7 mouse cellular contexts compared by ENCODE assay signal in genomic region chr15:3232168-3232835, GRCm38 (mm10). TPM values are rescaled to one million over a fixed set of nuclear protein-coding genes. Genes with fewer than 3 reads are reported as not detected.
DNase-seq lines count a peak whose midpoint lies in the region; ATAC-seq and TF ChIP-seq lines count a peak whose summit lies in the region.

No protein-coding gene starts in this region.

- no peak overlapping the region for H3K4me2 ChIP-seq in limb, embryonic 11.5 days (ENCODE audit: low read depth, severe bottlenecking)
- no peak overlapping the region for H3K4me2 ChIP-seq in heart, embryonic 16.5 days (ENCODE audit: low read depth, low read length)
- no peak overlapping the region for H3K4me2 ChIP-seq in kidney, postnatal 0 days (ENCODE audit: low read length)
- no peak overlapping the region for H3K4me2 ChIP-seq in midbrain, embryonic 14.5 days (ENCODE audit: low read length)

- TF ChIP-seq CTCF in kidney, postnatal 0 days (IDR thresholded peaks at IDR 0.05; ENCODE audit: low read depth) = no peak

- H3K27ac ChIP-seq in limb, embryonic 11.5 days (replicated peaks; ENCODE audit: low read depth, low read length) = no peak overlapping the region
- H3K27ac ChIP-seq in limb, embryonic 10.5 days = no peak overlapping the region
- H3K27ac ChIP-seq in heart, embryonic 16.5 days (ENCODE audit: low read length) = no peak overlapping the region
- peak overlapping the region; percentile 40; the same call in 1 of the 2 replicates for H3K27ac ChIP-seq in kidney, postnatal 0 days
- H3K27ac ChIP-seq in midbrain, embryonic 14.5 days (replicated peaks; ENCODE audit: low read depth, low read length) = no peak overlapping the region

- no peak overlapping the region for H3K9ac ChIP-seq in limb, embryonic 11.5 days (ENCODE audit: low read length)
- H3K9ac ChIP-seq in heart, embryonic 16.5 days (ENCODE audit: low read length) = no peak overlapping the region
- no peak overlapping the region for H3K9ac ChIP-seq in kidney, postnatal 0 days (ENCODE audit: low read depth, low read length)
- H3K9ac ChIP-seq in midbrain, embryonic 14.5 days (replicated peaks; ENCODE audit: low read length) = no peak overlapping the region

- no peaks in the 10 kb centered on the region for H3K27me3 ChIP-seq in limb, embryonic 11.5 days (ENCODE audit: control insufficient read depth, insufficient read depth, low read length)
- H3K27me3 ChIP-seq in limb, embryonic 10.5 days (ENCODE audit: low read depth, poor library complexity, severe bottlenecking) = no peaks in the 10 kb centered on the region
- no peaks in the 10 kb centered on the region for H3K27me3 ChIP-seq in heart, embryonic 16.5 days (ENCODE audit: control insufficient read depth, insufficient read depth, low read length)
- H3K27me3 ChIP-seq in kidney, postnatal 0 days (ENCODE audit: insufficient read depth, low read length) = no peaks in the 10 kb centered on the region
- H3K27me3 ChIP-seq in midbrain, embryonic 14.5 days (ENCODE audit: control insufficient read depth, insufficient read depth, low read length) = no peaks in the 10 kb centered on the region

- H3K4me3 ChIP-seq in limb, embryonic 11.5 days (ENCODE audit: low read depth, low read length) = no peak overlapping the region
- H3K4me3 ChIP-seq in limb, embryonic 10.5 days = no peak overlapping the region
- H3K4me3 ChIP-seq in heart, embryonic 16.5 days (ENCODE audit: low read length) = no peak overlapping the region
- H3K4me3 ChIP-seq in kidney, postnatal 0 days (replicated peaks; ENCODE audit: low read depth, low read length) = no peak overlapping the region
- H3K4me3 ChIP-seq in midbrain, embryonic 14.5 days (replicated peaks; ENCODE audit: low read depth, low read length) = no peak overlapping the region

- no peaks in the 10 kb centered on the region for H3K4me1 ChIP-seq in limb, embryonic 11.5 days (ENCODE audit: control insufficient read depth, insufficient read depth, low read length)
- H3K4me1 ChIP-seq in limb, embryonic 10.5 days = peaks cover 12% of the 10 kb centered on the region; the same call in 1 of the 2 replicates
- H3K4me1 ChIP-seq in heart, embryonic 16.5 days (ENCODE audit: control insufficient read depth, insufficient read depth, low read length) = peaks cover 10% of the 10 kb centered on the region; the same call in 1 of the 2 replicates
- no peaks in the 10 kb centered on the region for H3K4me1 ChIP-seq in kidney, postnatal 0 days (replicated peaks; ENCODE audit: insufficient read depth, low read length)
- no peaks in the 10 kb centered on the region for H3K4me1 ChIP-seq in midbrain, embryonic 14.5 days (ENCODE audit: control insufficient read depth, insufficient read depth, low read length)

- WGBS in limb, embryonic 11.5 days = 33% methylated on average over 9 of the region's 9 CpGs
- WGBS in limb, embryonic 10.5 days = 37% methylated on average over 9 of the region's 9 CpGs
- 61% methylated on average over 9 of the region's 9 CpGs for WGBS in heart, embryonic 16.5 days
- WGBS in kidney, postnatal 0 days = 20% methylated on average over 9 of the region's 9 CpGs
- WGBS in midbrain, embryonic 14.5 days = 37% methylated on average over 9 of the region's 9 CpGs

- ATAC-seq in limb, embryonic 11.5 days (ENCODE audit: insufficient number of reproducible peaks, low FRiP score, low TSS enrichment, low read depth) = no peak
- 0 out of 2 replicates have a peak, but pooled peaks have one; percentile 52 for ATAC-seq in heart, embryonic 16.5 days (replicated peaks; ENCODE audit: extremely low read depth, insufficient read depth, low FRiP score)
- no peak for ATAC-seq in kidney, postnatal 0 days (replicated peaks; ENCODE audit: low FRiP score, low read depth)
- ATAC-seq in midbrain, embryonic 14.5 days (ENCODE audit: low FRiP score, low TSS enrichment) = no peak
- no peak for ATAC-seq in megakaryocyte, adult 5-6 weeks (ENCODE audit: poor library complexity, severe bottlenecking)

- H3K9me3 ChIP-seq in limb, embryonic 11.5 days (ENCODE audit: control insufficient read depth, low read length) = no peaks in the 10 kb centered on the region
- H3K9me3 ChIP-seq in limb, embryonic 10.5 days (replicated peaks) = no peaks in the 10 kb centered on the region
- H3K9me3 ChIP-seq in heart, embryonic 16.5 days (replicated peaks; ENCODE audit: control insufficient read depth, low read length) = no peaks in the 10 kb centered on the region
- no peaks in the 10 kb centered on the region for H3K9me3 ChIP-seq in kidney, postnatal 0 days (replicated peaks; ENCODE audit: low read length)
- H3K9me3 ChIP-seq in midbrain, embryonic 14.5 days (ENCODE audit: control insufficient read depth, low read length) = no peaks in the 10 kb centered on the region

- DNase-seq in limb, embryonic 11.5 days (ENCODE audit: low spot score) = peak; percentile 24
- no peak for DNase-seq in limb, embryonic 10.5 days (ENCODE audit: low spot score)
- DNase-seq in kidney, postnatal 0 days (ENCODE audit: low spot score) = peak; percentile 66
- peak; percentile 31 for DNase-seq in midbrain, embryonic 14.5 days
- no peak for DNase-seq in urinary bladder, postnatal 25 days (ENCODE audit: low spot score)

- no peaks in the 10 kb centered on the region for H3K36me3 ChIP-seq in limb, embryonic 11.5 days (ENCODE audit: control insufficient read depth, insufficient read depth, low read length)
- H3K36me3 ChIP-seq in limb, embryonic 10.5 days = no peaks in the 10 kb centered on the region
- no peaks in the 10 kb centered on the region for H3K36me3 ChIP-seq in heart, embryonic 16.5 days (ENCODE audit: control insufficient read depth, insufficient read depth)
- H3K36me3 ChIP-seq in kidney, postnatal 0 days (ENCODE audit: insufficient read depth, low read length) = no peaks in the 10 kb centered on the region
- H3K36me3 ChIP-seq in midbrain, embryonic 14.5 days (ENCODE audit: control insufficient read depth, insufficient read depth, low read length) = no peaks in the 10 kb centered on the region

RNA-seq across cellular contexts. Expression of gene Selenop, which starts 36.0 kb away (rescaled TPM):
- 49.2 and 51.1 TPM in 2 replicates for polyA plus RNA-seq in limb, embryonic 11.5 days (2014; fragmentation: Nextera tagmentation; extraction: Ambion mirVana)
- 26.6 and 32.4 TPM in 2 replicates for polyA plus RNA-seq in limb, embryonic 10.5 days (2016; fragmentation: Nextera tagmentation; extraction: Ambion mirVana)
- polyA plus RNA-seq in heart, embryonic 16.5 days (2015; fragmentation: Nextera tagmentation; extraction: Ambion mirVana) = 158 and 184 TPM in 2 replicates
- polyA plus RNA-seq in kidney, postnatal 0 days (2015; fragmentation: Nextera tagmentation; extraction: Ambion mirVana) = 207 and 225 TPM in 2 replicates
- 47.6 and 131 TPM in 2 replicates for polyA plus RNA-seq in midbrain, embryonic 14.5 days (2014; fragmentation: Nextera tagmentation; extraction: Ambion mirVana)
- 413 and 446 TPM in 2 replicates for total RNA-seq in megakaryocyte, adult 5-6 weeks (2015)
- total RNA-seq in megakaryocyte, adult 5-6 weeks (2017) = 238 and 252 TPM in 2 replicates

Comparison
In these comparisons a context has a peak if more than half of its experiments do, and no peak if none do; other contexts are left out.
1. DNase-seq: peak in limb, embryonic 11.5 days (single experiment), kidney, postnatal 0 days (single experiment) and midbrain, embryonic 14.5 days (single experiment); none in limb, embryonic 10.5 days (single experiment) and urinary bladder, postnatal 25 days (single experiment).